Mouse (Mus musculus) cortical plate, adult 2 months (tissue): ENCODE measurements around the gene Dnaja2. TPM values are rescaled to one million over a fixed set of nuclear protein-coding genes. Genes with fewer than 3 reads are reported as not detected.

ENCODE experiments used
- H3K27ac ChIP-seq: fragments of 200-500 bp; 2 replicates; pipeline ENCODE4 v1.5.1; 2012; ENCODE audit warnings: low read length, control low read depth, inconsistent platforms; ENCODE audit not compliant: insufficient read depth
- H3K4me1 ChIP-seq: fragments of 200-500 bp; 2 replicates; pipeline ENCODE4 v1.6.1; 2011; ENCODE audit warnings: low read length; ENCODE audit not compliant: control insufficient read depth, insufficient read depth
- H3K4me3 ChIP-seq: fragments of 200-500 bp; 2 replicates; pipeline ENCODE4 v1.5.1; 2011; ENCODE audit warnings: mild to moderate bottlenecking, low read length, control low read depth; ENCODE audit not compliant: insufficient read depth
- CTCF ChIP-seq: fragments of 200-500 bp; IDR thresholded peaks from 2 replicates; pipeline ENCODE4 v1.5.1; 2011; ENCODE audit warnings: mild to moderate bottlenecking, control low read depth, low read length; ENCODE audit not compliant: insufficient read depth; ENCODE audit errors: extremely low read depth
- POLR2A ChIP-seq: fragments of 200-500 bp; IDR thresholded peaks from 2 replicates; pipeline ENCODE4 v1.6.1; 2011; ENCODE audit warnings: mild to moderate bottlenecking, low read length, control low read depth; ENCODE audit not compliant: insufficient read depth; ENCODE audit errors: extremely low read depth
- polyA plus RNA-seq: library from polyadenylated mRNA; depleted of rRNA; stranded (reverse); fragments of >200 nt; gene quantifications from 2 replicates; pipeline ENCODE4 v1.2.3, GENCODE M21; 2012; rRNA removed

Gene Dnaja2
- polyA plus RNA-seq, result 95.2 and 114 TPM in 2 replicates

- Histone ChIP-seq H3K27ac (peak within 1 kb of the TSS; percentile 88), H3K4me3 (peak within 1 kb of the TSS; percentile 98), H3K4me1 (peaks cover 3% of the 10 kb centered on the region)
- TF ChIP-seq POLR2A (peak; percentile 60; the same call in 1 of the 2 replicates), CTCF (no peak)
These were observed at the start of gene Dnaja2 for GRCm38 (mm10) chr8:85555181-85556145. TSS of gene Dnaja2 (minus strand) at chr8:85555344.

GRCm38 (mm10) chr8:85604201-85604600 lies 49.1 kb upstream of the Dnaja2 start:
- H3K4me1 ChIP-seq, result no peaks in the 10 kb centered on the region
- no peak overlapping the region for H3K27ac ChIP-seq
- no peak for TF ChIP-seq POLR2A
- no peak for TF ChIP-seq CTCF
- H3K4me3 ChIP-seq, result no peak overlapping the region

GRCm38 (mm10) chr8:85603203-85603895 lies 48.2 kb upstream of the Dnaja2 start:
- TF ChIP-seq POLR2A (no peak), CTCF (peak; percentile 84)
- Histone ChIP-seq H3K27ac (no peak overlapping the region), H3K4me3 (no peak overlapping the region), H3K4me1 (no peaks in the 10 kb centered on the region)

- H3K4me3 ChIP-seq, result no peak overlapping the region
- no peaks in the 10 kb centered on the region for H3K4me1 ChIP-seq
- no peak overlapping the region for H3K27ac ChIP-seq
- no peak for TF ChIP-seq POLR2A
- TF ChIP-seq CTCF, result no peak
These were observed 47.6 kb upstream of the Dnaja2 start for GRCm38 (mm10) chr8:85602737-85603136.

- no peak for TF ChIP-seq POLR2A
- Histone ChIP-seq H3K4me3 (no peak overlapping the region), H3K4me1 (no peaks in the 10 kb centered on the region), H3K27ac (no peak overlapping the region)
These were observed 46.6 kb upstream of the Dnaja2 start for GRCm38 (mm10) chr8:85601741-85602140.

- H3K4me3 ChIP-seq, result no peak overlapping the region
- no peak overlapping the region for H3K27ac ChIP-seq
- no peaks in the 10 kb centered on the region for H3K4me1 ChIP-seq
- no peak for TF ChIP-seq POLR2A
- no peak for TF ChIP-seq CTCF
These were observed 42.5 kb upstream of the Dnaja2 start for GRCm38 (mm10) chr8:85597413-85598191.

GRCm38 (mm10) chr8:85595391-85595790 lies 40.2 kb upstream of the Dnaja2 start:
- Histone ChIP-seq H3K4me3 (no peak overlapping the region), H3K4me1 (no peaks in the 10 kb centered on the region), H3K27ac (no peak overlapping the region)
- no peak for TF ChIP-seq POLR2A
- TF ChIP-seq CTCF, result no peak

GRCm38 (mm10) chr8:85594983-85595382 lies 39.8 kb upstream of the Dnaja2 start:
- Histone ChIP-seq H3K4me1 (no peaks in the 10 kb centered on the region), H3K4me3 (no peak overlapping the region), H3K27ac (no peak overlapping the region)
- no peak for TF ChIP-seq CTCF
- no peak for TF ChIP-seq POLR2A

- Histone ChIP-seq H3K4me3 (no peak overlapping the region), H3K4me1 (no peaks in the 10 kb centered on the region), H3K27ac (no peak overlapping the region)
- no peak for TF ChIP-seq POLR2A
- TF ChIP-seq CTCF, result no peak
These were observed 38.2 kb upstream of the Dnaja2 start for GRCm38 (mm10) chr8:85593324-85593723.

GRCm38 (mm10) chr8:85591532-85591931 lies 36.4 kb upstream of the Dnaja2 start:
- no peak for TF ChIP-seq CTCF
- no peak for TF ChIP-seq POLR2A
- Histone ChIP-seq H3K4me1 (no peaks in the 10 kb centered on the region), H3K27ac (no peak overlapping the region), H3K4me3 (no peak overlapping the region)
